Mouse (Mus musculus) left cerebral cortex, adult 8-10 months (tissue): ENCODE results near the gene A530084C06Rik. TPM values are rescaled to one million over a fixed set of nuclear protein-coding genes. Genes with fewer than 3 reads are reported as not detected.

ENCODE experiments used
- DNase-seq, 2 experiments: peaks; one replicate each; pipeline ENCODE4 v3.0.0; 2022; ENCODE audit warnings: low spot score in 2 of 2
- total RNA-seq, 4 experiments: library from RNA; stranded (reverse); gene quantifications; 2 replicates each; pipeline ENCODE4 v1.2.4; 2022

A530084C06Rik gene
- total RNA-seq, 4 experiments from 2014 or later = 0.28 to 0.40 (median 0.35) TPM

DNA sequence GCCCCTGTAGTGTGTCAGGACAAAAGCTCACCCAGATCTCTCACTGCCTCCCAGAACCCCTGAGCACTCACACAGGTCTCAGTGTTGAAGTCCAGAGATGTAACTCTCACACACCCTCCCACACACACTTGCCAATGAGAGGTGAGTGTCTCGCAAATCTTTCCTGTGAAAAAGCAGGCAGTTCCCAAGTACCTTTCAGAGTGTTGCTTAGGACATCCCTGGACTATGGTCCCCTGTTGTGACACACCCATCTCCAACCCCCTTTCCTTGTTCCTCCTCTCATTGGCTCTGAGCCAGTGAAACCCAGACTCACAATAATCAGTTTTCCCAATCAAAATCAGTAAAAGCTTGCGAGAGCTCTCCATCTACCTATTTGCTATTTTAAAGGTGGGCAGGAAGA lies 12.3 kb downstream of the A530084C06Rik start:
- no peak for DNase-seq

GRCm38 (mm10) chr13:31543021-31543420 lies 16.1 kb downstream of the A530084C06Rik start:
- DNase-seq = no peak

- no peak for DNase-seq
These were observed 24.4 kb downstream of the A530084C06Rik start for GRCm38 (mm10) chr13:31534726-31535125.

DNA sequence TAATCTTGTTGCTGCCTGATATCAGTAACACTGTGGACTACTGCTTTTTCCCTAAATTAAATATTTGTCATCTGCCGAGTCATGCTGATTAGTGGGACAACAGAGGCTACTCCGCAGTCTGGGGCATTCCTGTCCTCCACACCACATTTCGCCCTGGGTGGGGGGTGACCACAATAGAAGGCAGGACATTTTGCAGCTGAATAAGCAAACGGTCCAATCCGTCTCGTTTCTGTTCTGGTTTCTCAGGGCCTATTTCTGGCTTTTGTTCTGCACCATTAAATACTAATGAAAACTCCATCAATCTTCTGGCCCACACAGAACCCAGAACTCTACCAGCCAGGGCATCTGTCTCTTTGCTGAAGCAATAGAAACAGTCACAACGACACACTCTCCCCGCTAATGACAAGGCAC lies 27.5 kb downstream of the A530084C06Rik start:
- no peak for DNase-seq

DNA sequence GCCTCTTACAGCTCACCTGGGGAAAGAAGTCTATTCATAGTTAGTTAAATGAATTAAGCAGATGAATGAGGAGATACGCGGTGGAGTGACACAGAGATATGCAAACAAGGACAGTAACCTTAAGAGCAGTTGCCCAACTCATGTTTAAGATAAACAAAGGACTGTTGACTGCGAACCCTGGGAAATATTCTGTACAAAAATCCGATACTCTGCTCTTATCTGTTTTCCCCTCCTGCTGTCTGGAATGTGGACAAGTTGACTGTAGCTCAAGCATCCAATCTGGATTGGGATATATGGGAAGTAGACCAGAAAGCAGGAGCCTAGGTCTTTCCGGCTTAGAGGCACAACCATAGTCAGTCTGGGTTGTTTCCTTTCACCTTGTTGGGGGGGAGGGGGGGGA lies 27.9 kb downstream of the A530084C06Rik start:
- no peak for DNase-seq

- no peak for DNase-seq
These were observed 34.2 kb downstream of the A530084C06Rik start for GRCm38 (mm10) chr13:31524976-31525375.

GRCm38 (mm10) chr13:31518971-31519370 lies 40.2 kb downstream of the A530084C06Rik start:
- no peak for DNase-seq

DNA sequence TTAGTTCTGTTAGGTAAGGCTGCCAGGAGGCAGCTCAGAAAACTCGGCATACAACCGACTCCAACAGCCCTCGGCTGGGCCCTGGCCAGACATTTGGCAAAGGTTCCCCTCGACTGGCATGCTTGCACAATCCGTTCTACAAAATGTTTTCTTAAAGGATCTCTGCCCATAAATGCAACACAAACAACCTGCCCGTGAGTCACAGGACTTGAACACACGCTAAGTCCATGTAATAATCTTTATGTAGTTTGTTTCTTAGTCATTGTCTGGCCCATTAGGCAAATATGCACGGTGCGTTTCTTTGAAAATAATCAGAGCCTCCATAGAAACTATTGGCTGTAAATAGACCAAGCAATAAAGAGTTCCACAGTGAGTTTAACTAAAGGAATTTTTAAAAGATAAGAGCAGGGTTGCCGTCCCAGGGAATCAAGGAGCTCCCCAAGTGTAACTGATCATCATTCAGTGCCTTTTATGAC lies 40.7 kb downstream of the A530084C06Rik start:
- DNase-seq = no peak

DNA sequence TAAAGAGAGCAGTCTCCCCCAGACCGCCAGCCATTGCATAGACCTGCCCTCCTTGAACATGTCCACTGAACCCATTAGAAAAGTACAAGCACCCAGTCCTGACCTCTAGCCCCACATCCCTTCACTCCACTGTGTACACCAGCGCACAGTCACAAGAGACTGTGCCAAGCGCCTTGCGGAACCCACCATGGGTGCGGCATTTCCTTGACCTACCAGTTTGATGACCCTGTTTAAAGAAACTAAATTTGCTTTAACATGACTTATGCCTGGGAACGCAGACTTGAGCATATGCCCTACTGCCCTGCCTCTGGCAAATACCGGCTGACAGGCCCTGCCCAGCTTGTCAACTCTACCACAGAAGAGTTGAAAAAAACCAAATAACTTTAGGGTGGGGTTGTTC lies 43.9 kb downstream of the A530084C06Rik start:
- DNase-seq = no peak

- no peak for DNase-seq
These were observed 52.5 kb downstream of the A530084C06Rik start for GRCm38 (mm10) chr13:31506494-31507167.

Other genes starting within 250 kb of the A530084C06Rik start
- gene Foxq1, start 3.2 kb downstream of the A530084C06Rik start, total RNA-seq = 1 to 10 TPM; 2.3 to 2.8 (median 2.6) TPM
- gene Foxf2, start 66.5 kb upstream of the A530084C06Rik start, total RNA-seq = 1 to 10 TPM; 3.7 to 5.1 (median 4.6) TPM
- gene Foxc1, start 247.3 kb upstream of the A530084C06Rik start, total RNA-seq = 1 to 10 TPM; 4.2 to 5.4 (median 5.0) TPM